Mouse (Mus musculus) splenic B cell, adult 2 months (primary cell): Measurements from ENCODE around the gene Cyp4a10.
"Not testable (repeated sequence)": the region's sequence is repeated elsewhere in the genome, so short reads cannot be mapped to it uniquely, and the experiment has no call there.

Experiments
- DNase-seq: peaks from one replicate; pipeline ENCODE4 v3.0.0-alpha.2; 2011; ENCODE audit warnings: low read depth, low spot score
- H3K27me3 ChIP-seq: 2 replicates; pipeline ENCODE4 v1.6.1; 2012; ENCODE audit warnings: mild to moderate bottlenecking, low read length, moderate library complexity, mixed read lengths; ENCODE audit not compliant: control insufficient read depth, poor library complexity, insufficient read depth, severe bottlenecking
- H3K36me3 ChIP-seq: 2 replicates; pipeline ENCODE4 v1.6.1; 2012; ENCODE audit warnings: mild to moderate bottlenecking, low read length, moderate library complexity, mixed read lengths; ENCODE audit not compliant: control insufficient read depth, poor library complexity, insufficient read depth, severe bottlenecking

Cyp4a10 gene

DNA sequence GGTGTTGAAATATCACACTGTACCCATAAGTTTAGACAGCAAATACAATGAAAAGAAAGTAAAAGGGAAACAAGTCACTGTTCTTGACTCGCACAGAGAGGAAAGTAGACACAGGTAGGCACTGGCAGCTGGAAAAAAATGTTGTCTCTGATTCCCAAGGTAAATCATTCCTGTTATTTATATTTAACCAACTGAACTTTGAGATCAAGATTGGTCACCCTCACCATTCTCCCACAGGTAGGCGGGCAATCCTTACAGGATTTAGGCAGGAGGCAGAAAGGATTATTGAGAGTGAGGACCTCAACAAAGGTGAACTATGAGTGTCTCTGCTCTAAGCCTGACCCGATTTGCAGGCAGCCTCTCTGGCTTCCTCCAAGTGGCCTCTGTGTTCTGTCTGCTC, 45.3 kb downstream of the Cyp4a10 start, which contains the start of gene Cyp4a31:
Gene Cyp4a31, plus strand, starts transcription at position 249 of the 400 bp plus-strand sequence.
- H3K36me3 ChIP-seq: no peaks in the 10 kb centered on the region
- DNase-seq: no peak
- no peaks in the 10 kb centered on the region for H3K27me3 ChIP-seq

DNA sequence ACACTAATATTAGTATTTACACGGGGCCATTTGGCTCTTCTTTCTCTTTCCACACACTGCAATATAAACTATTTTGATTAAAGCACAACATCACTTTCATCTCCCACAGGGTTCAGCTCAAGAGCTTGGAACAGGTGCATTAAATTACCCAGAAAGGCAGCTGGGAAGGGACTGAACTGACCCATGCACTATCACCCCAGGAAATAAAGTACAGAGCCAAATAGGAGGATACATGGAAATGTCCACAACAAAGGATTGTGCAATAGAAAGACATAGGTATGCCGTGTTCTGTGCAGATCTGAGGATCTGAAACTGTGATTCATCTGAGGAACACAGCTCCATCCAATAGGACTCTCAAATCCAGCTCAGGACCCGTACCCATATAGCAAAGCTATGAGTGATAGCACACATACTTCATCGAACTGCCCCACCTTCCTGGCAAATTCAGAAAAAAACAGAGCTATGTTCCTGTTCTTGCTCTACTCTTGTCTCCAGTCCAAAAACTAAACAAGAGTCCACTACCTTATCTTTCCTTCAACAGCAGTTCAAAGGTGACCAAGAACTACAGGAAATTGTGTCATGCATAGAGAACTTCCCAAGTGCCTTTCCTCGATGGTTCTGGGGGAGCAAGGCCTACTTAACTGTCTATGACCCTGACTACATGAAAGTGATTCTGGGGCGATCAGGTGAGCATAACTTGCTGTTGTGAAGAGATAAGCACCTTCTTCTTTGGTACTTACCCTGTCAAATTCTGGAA, 46.6 kb downstream of the Cyp4a10 start:
- H3K36me3 ChIP-seq, H3K27me3 ChIP-seq, DNase-seq: not testable (repeated sequence)

DNA sequence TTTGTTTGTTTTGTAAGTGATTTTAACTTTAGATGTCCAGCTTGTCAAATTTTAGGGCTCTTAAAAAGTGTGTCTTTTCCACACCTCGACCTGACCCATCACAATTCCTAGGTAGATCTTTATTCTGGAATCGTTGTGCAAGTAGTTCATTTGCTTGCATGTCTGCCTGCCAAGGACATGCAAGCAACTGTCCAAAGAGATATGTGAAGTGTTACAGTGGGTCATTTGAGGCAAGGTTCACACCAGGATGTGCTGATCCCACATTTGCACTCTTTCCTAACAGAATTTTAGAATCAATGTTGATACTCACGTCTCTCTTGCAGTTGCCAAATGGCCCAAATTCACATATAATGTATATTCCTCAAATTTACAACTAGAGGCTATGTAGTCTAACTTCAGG, 57.2 kb downstream of the Cyp4a10 start:
- no peak for DNase-seq
- no peaks in the 10 kb centered on the region for H3K36me3 ChIP-seq
- no peaks in the 10 kb centered on the region for H3K27me3 ChIP-seq

DNA sequence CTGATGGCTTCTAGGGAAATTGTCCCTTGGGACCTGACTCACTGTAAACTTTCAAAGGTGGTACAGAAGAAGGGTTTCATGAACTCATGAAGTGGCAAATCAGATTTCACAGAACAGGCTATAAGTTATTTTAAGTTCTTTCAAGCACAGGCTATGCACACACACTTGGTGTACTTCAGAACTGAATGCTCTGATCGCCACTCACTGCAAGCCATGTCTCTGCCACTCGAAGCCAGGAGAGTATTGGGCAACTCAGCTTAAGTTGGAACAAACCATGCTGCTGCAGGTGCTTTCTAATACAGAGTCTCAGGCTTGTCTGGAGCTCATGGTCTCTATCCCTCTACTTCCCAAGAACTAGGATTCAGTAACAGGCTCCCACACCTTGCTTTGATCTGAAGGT, 57.7 kb downstream of the Cyp4a10 start:
- DNase-seq: no peak
- Histone ChIP-seq H3K36me3 (no peaks in the 10 kb centered on the region), H3K27me3 (no peaks in the 10 kb centered on the region)

DNA sequence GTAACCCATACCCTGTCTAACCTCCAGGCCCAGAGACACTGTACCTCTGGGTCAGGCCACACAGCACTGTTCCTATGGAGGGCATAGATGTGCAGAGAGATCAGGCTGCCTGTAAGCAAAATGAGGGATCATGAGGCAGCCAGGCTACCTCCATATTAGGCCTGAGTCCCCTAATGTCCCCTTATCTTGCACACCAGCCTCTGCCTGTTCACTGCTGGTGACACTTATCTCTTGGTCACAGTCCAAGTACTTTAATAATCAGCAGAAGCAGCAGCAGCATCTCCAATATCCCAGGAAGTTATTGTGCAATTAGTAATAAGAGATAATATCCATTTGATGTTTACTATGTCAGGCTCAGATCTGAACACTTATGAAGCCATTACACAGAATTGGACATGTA, 65.0 kb downstream of the Cyp4a10 start:
- no peak for DNase-seq
- no peaks in the 10 kb centered on the region for H3K27me3 ChIP-seq
- H3K36me3 ChIP-seq: no peaks in the 10 kb centered on the region
